Mouse (Mus musculus): Measurements from ENCODE around the gene Rtn4.

Rtn4 gene

DNA sequence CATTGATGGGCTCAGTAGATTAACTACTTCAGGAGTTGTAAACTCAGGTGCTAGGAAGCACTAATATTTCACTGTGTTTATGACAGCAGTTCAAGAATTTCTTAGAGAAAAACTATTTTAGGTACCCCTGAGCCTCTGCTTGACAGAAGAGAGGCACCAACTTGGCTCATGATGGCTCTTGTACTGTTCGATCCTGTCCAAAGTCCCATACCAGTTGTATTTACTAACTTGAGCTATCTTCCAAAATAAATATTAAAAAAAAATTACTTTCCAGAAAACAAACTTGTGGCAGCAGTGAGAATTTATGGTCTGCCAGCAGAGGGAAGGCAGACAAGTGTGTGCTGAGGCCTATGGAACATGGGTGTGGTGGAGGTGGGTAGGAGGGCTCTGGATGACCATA lies 70.0 kb downstream of the Rtn4 start:
- no peak for ATAC-seq (ENCODE audit: low TSS enrichment)

DNA sequence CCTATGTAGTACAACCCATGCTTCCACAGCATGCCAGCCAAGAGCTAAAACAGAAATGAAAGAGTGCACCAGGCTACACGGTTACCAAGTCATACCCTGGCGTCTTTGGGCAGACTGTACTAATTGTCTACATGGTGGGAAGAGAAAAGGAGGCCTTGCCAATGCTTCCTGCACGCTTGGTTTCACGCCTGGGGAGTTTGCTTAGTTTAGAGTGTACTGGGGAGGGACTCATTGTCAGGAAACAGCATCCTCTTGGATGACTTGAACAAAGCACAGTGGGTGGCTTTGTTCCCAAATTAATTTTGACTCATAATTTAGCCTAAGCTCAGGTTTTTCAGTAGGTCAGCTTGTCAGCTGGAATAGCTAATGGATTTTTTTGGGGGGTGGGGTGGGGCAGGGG lies 72.3 kb downstream of the Rtn4 start:
- peak; percentile 12; the same call in 1 of the 2 replicates for ATAC-seq (ENCODE audit: low TSS enrichment)

DNA sequence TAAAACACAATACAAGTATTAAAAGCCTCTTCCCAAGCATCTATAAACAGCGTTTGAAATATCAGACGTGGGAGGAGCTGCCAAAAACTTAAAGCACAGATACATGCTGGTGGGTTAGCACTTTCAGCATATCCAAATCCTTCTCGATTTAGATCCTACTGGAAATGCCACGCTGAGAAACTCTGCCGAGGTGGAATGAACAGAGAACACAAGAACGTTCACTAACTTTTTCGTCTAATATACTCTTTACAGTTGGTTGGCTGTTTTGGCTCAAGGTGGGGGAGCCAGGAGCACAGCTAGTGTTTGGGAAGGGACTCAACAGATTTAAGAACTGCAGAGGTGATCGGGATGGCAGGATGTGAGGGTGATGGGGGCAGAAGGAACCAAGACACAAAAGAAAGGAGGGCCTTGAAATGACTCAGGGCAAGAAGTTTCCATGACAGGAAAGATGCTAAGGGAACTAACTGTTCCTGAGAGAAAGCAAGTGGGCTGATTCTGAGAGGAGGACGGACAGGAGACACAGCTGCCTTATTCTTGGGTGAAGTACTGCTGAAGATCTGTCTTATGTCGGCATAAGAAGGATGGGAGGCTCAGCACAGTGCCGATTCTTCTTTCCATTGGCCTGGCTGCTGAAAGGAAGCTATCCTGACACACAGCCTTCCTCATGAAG lies 73.7 kb downstream of the Rtn4 start:
- peak; percentile 78 for ATAC-seq (ENCODE audit: low TSS enrichment)

DNA sequence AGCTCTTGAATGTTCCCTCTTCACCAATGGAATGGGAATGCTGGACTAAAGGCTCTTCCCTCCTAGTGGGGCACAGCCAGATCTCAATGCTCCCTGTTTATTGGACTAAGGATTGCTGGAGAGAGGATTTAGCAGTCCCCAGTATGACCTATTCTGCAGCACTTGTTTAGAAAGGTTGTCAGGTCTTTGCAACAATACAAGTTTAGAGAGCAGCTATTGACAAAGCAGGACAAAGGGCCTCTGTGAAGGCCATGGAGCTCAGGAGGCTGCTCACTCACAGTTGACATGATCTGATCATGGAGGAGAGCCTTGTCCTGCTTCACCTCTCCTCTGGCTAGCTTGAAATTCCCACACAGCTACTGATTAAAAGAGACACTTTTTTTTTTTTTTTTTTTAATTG lies 75.8 kb downstream of the Rtn4 start:
- no peak for ATAC-seq (ENCODE audit: low TSS enrichment)

DNA sequence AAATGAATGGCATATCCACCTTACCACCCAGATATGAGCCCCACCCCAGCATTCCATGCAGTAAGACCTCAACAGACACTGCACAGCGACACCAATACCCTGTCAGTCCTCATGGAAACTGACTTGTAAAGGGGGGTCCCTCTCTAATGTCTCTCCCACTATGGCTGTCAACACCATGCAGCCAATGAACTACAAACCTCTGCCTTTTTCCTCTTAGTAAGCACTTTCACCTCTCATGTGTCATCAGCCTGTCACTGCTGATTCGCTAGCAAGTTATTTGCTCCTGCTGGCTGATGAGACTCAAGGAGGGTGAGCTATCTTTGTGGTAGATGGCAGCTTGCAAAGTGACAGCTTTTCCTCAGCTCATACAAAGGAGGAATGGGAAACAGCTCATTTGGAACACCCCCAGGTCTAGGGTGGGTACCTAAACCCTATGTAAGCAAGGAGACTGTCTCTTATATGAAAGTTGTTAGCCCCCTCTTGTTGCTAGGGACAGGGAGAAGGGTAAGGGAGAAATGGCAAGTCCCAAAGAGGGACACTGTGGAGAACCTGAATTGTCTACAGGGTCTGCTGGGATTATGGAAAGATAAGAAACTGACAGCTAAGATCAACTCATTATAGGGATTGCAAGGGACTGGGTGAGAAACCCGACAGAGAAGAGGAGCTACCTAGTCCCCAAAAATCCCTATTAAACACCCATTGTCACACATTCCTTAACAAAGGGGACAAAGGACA lies 78.1 kb downstream of the Rtn4 start:
- ATAC-seq (ENCODE audit: low TSS enrichment), result no peak

DNA sequence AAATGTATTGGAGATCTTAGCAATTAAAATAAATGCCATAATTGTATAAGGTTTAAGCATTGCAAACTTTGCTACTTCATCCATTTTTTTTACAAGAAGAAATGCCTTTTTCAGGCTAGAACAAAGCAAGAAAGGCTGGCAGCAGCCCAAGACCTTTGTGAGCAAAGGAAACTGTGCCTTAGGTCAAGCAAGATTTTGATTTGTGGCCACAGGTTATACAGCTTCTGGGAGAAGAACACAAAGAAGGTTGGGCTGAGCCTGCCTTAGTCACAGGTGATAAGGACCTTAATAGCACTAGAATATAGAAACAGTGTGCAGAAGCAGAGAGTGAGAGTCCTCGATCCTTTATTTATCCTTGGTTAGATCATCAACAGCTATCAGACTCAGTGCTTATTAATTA lies 79.5 kb downstream of the Rtn4 start:
- no peak for ATAC-seq (ENCODE audit: low TSS enrichment)

DNA sequence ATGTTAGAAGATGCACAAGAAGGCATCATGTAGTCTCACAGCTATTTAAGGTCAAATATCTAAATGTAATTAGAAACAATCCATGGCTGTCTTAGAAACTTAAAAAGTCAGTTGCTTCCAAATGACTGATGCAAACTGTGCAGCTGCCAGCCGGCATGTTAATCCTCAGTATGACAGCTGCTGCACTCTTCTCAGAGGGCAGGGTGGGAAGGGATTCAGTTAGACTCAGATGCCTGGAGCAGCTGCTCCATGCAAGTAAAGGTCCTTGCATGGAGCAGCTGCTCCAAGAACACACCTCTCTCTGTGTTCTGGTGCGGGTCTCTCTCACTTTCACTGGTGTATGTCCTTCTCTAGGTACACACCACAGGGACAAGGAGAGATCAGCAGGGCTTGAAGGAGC lies 81.5 kb downstream of the Rtn4 start:
- ATAC-seq (ENCODE audit: low TSS enrichment), result peak; percentile 24

DNA sequence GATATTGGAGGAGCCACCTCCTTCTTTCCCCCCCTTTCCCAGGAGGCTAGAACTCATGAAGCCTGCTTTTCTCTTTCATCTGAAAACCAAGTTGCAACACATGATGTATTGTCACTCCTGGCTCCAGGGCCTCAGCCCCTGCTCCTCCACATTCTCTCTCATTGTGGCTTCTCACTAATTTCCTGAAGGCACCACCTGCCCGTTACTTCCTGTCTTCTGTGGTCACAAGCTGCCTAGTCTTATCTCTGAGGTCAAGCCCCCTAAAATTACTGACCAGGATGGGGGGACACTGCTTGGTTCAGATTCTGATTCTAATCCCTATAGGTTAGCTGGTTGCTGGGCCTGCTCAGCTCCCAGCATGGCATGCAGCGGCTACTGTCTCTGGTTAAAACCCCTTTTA lies 82.0 kb downstream of the Rtn4 start:
- no peak for ATAC-seq (ENCODE audit: low TSS enrichment)

DNA sequence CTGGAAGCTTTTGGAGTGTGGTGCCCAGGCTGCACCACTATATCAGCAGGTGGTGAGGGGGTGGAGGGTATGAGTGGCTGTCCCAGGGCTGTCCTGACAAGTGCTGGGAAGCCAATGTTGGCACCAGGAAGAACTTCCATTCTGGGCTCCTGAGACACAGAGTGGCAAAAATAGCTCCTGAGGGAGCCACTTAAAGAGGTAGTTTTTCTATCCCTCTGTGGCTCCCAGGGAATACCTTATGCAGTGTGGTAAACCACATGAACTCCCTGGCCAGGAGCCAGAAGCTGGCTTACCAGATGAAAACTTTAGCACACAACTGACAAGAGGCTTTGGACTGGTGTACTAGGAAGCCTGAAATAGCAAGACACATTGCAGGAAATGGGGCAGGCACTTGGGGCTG lies 85.2 kb downstream of the Rtn4 start:
- peak; percentile 88 for ATAC-seq (ENCODE audit: low TSS enrichment)

DNA sequence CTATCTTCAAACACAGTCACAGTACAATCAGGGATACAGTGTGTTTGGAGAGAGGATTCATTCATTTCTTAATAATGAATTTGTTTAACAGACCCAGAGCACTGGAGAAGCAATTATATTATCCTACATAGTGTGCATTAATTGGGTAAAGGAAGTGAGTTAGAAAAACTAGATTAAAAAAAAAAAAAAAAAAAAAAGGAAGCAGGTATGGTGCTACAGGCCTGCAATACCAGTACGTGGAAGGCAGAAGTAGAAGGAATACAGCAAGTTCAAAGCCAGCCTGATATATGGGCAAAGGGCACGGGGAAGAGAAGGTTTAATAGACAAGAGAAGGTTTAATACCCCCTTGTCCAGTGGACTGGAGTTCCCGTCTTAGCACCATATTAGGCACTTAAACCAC lies 86.2 kb downstream of the Rtn4 start:
- ATAC-seq (ENCODE audit: low TSS enrichment), result no peak

DNA sequence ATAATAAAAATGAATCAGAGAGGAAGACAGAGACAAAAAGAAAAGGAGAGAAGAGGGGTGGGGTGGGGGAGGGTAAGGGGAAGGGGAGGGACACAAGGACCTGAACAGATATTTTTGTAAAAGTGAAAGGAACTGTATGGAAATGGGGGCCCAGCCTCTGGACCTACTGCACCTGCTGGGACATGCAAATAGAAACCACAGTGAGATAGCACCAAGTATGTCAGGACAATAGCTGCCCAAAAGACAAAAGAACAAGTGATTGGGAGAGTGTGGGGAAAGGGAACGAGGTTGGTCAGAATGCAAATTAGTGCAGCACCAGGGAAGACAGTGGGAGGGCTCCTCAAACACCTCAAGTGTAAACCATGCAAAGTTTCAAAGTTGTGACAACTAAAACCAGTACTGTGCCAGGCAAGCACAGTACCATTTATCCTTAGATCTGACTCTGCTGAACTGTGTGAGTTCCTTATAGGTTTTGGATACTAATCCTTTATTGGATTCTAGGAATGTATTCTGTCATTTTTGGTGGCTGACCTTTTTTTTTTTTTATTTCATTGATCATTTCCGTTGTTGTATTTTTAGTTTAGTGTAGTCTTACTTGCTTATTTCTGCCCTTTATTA lies 86.8 kb downstream of the Rtn4 start:
- no peak for ATAC-seq (ENCODE audit: low TSS enrichment)

DNA sequence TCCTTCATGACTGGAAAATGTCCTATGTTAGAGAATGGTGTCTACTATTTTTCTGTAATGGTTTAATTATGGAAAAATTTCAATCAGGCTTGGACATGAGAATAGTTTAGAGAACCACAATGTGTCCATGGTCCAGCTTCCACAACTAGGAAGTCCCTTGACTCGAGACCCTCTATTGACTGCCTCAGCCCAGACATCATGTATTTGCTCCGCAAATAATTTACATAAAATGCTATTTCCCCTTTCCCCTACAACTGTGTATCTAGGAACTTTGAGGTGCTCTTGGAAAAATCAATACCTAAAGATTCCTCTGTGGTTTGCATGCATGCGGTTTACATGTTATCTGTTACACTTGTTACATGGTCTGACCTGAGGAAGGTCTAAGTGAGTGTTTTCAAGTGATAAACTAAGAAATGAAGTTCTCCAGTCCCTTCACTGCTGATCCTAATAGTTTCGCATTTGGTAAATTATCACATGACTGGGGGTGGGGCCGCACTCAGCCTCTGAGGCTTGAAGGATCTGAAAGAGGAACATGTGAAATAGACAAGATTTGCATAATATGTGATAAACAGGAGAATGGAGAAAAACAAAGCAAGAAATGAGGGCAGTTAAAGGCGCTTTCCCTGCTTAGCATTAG lies 94.0 kb downstream of the Rtn4 start:
- no peak for ATAC-seq (ENCODE audit: low TSS enrichment)

DNA sequence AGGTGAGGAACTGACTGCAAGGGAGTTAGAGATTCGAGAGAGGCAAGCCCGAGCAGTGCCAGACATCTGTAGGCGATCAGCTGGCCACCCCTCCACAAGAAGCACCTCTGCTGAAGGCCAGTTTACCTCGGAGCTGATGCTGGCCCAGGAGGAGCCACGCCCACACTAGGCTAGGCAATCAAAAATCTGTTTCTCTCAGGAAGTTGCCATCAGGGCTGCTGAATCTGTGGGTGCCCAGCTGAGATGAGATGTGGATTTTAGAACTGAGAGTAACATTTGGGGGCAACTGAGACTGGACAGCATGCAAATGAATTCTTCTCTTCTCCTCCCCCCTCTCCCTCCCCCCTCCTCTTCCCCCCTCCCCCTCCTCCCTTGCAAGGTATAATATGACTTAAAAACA lies 94.7 kb downstream of the Rtn4 start:
- ATAC-seq (ENCODE audit: low TSS enrichment), result peak; percentile 21

DNA sequence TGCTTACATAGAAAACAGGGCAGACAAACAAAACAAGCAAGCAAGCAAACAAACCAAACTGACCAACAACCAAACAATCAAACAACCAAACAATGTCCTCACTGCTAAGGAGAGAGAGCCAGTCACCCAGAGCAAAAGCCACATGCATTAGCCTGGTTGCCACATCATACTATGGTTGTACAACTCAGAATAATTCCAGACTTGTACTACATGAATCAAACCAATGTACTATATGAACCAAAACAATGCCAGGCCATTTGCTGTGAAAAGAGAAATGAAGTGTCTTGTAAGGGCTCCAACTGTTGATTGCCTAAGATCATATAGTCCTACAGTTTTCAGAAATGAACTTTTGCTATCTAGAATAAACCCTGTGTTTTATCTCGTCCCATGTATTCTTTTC lies 95.8 kb downstream of the Rtn4 start:
- ATAC-seq (ENCODE audit: low TSS enrichment), result peak; percentile 25

DNA sequence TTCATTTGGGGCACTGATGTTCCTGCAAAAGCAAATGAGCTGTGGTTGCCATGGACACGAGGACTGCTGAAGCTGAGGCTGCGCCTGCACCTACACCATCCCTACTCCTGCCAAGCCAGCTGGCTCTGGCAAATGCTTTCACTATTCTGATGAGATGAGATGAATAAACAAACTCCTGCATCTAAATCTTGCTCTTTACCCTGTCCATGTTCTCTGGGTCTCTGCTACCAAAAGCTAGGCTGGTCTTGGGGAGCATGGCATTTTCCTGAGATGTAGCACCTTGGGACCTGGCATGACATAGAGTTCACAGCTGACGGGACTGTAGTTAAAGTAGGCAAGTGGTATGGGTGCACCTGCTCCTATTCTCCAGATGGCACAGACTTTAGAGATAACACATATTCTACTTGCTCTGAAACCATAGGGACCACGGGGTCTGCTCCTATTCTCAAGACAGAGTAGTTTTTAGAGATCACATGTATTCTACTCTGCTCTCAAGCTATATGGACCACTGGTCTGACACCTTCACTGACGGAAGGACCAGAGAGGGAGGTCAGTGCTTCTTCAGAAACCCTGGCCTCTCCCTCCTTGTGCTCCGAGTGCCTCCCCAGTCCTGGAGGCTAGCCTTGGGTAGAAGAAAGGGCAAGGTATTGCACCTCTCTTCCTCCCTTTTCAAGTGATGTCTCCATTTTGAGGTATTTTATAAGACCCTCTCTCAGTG lies 96.3 kb downstream of the Rtn4 start:
- peak; percentile 96 for ATAC-seq (ENCODE audit: low TSS enrichment)

DNA sequence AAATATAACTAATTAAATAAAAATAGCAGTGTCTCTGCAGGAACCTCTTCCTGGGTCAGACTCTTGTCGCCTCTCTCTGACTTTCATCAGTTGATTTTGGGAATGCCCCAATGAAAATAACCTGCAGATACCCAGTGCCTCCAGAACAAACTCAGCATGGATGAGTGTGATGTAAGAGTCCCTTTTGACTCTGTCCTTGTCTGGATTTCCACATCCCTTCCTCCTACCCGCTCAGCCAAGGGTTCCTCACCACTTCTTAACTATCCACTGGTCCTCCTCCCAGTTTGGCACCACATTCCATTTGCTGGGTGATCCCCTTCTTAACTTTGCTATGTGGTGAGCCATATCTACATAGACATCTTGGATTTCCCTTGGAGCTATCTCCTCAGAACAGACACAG lies 98.0 kb downstream of the Rtn4 start:
- ATAC-seq (ENCODE audit: low TSS enrichment), result no peak

Measured in frontal cortex, adult (tissue).